Mouse (Mus musculus) megakaryocyte, embryonic 14.5 days (primary cell): ENCODE measurements around the gene Gm5965.

Source experiments
- FLI1 ChIP-seq: IDR thresholded peaks from 2 replicates; pipeline ENCODE4 v1.6.1; 2012; ENCODE audit warnings: low read length, inconsistent platforms, mixed read lengths
- GATA1 ChIP-seq: IDR thresholded peaks from 3 replicates; pipeline ENCODE4 v1.6.1; 2012; ENCODE audit warnings: mixed read lengths, low read length, inconsistent platforms, borderline replicate concordance

GRCm38 (mm10) chr16:88744750-88745340 lies 32.9 kb upstream of the Gm5965 start:
- TF ChIP-seq GATA1 (no peak), FLI1 (no peak)
